Mouse (Mus musculus): ENCODE data around the gene Ss18l2.

Gene Ss18l2

DNA sequence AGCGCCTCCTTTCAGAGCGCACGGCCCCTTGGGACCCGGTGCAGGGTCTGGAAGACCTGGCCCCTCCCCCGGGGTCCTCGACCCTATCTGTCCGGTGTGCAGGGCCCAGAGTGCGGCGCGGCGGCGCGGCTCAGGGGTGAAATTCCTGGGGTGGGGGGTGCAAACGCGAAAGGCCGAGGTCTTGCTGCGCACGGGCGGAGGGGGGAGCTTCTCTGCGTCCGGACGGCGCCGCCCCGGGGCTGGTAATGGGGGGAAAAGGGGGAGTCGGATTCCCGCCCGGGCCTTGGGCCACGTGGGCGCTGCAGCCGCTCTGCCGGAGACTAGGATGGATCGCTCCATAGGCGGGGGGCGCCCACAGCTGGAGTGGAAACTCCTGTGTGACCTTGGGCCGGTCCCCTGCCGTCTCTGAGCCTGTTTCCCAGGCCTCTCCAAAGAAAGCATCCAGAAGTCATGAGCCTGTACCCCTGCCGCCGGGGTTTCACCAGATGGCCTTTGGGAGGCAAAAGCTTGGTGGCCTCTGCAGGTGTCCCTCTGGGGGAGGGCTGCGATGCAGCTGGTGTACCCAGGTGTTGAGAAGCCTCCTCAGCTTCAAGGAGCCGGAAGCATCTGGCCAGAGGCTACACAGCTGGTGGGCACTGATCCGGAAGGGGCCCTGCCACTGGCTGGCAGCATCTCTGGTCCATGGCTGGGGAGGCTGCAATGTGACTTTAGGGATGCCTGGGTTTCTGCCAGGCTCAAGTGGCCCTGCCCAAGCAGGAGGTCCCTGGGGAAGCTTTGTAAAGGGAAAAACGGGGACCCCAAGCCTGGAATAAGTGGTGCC lies 50.4 kb downstream of the Ss18l2 start:
- DNase-seq = peak; percentile 59

DNA sequence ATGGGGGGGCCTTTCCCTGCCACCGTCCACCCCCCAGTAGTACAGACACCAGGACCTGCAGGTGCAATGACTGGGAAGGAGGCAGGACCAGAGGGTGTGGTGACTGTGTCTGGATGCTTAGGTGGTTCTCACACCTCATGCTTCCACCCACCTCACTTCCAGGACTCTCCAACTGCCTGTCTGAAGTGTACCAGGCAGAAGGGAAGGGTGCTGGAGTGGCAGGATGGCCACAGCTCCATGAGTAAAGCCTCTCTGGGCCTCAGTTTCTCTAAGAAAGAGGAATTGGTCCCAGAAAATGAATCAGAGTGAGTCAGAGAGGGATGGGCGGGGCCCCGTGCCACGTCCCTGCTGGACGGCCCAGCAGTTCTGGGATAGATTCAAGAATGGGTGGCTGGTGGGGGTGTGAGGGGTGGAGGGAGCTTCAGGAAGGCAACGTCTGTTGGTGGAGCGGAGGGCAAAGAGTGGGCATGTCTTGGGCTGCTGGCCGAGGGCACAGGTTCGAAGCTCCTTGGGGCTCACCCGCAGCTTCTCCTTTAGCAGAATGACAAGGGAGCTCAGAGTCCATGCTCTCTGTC lies 51.0 kb downstream of the Ss18l2 start:
- DNase-seq = no peak

DNA sequence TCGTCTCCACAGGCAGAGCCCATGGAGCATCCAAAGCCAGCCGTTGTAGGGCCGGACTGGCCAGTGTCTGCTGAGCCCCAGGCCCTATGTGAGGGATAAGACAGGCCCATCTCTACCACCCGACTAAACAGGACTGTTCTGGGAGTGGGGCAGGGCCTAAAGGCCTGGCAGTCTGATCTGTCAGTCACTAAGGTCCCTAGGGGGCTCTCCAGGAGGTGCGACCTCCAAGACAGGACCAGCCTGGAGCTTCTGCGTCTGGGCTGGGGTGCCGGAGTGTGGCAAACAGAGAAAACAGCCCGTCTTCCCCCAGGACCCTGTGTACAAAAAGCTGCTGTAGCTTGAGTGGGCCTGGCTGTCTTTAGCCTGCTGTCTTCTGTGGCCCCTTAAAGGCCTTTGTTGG lies 51.7 kb downstream of the Ss18l2 start:
- DNase-seq = no peak

DNA sequence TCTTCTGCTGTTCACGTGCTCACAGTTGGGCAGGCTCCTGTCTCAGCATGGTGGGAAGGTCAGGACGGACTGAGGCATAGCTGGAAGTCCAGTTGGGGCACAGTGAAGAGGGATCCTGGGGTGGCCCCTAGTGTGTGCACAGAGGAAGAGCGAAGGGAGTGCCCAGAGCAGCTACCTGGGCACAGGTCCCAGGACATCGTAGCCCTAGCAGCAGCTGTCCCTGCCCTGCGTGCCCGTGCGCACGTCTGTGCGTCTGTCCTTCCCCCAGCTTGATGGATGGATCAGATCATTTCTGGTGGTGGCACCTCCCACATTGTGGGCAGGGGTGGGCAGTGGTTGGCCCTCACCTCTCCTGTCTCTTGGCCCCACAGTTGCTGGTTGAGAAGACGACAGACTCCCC lies 52.1 kb downstream of the Ss18l2 start:
- DNase-seq = no peak

DNA sequence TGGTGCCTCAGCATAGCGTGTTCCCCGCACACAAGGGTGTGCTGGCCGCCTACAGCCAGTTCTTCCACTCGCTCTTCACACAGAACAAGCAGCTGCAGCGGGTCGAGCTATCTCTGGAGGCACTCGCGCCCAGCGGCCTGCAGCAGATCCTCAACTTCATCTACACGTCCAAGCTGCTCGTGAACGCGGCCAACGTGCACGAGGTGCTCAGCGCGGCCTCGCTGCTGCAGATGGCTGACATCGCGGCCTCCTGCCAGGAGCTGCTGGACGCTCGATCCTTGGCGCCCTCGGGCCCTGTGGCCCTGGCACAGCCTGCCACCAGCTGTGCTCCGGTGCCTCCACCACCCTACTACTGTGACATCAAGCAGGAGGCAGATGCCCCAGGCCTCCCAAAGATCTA lies 52.6 kb downstream of the Ss18l2 start:
- DNase-seq = no peak

Data from thymus, postnatal 4 days (tissue).